Mouse (Mus musculus) heart, embryonic 16.5 days (tissue): ENCODE measurements around the gene Isx. TPM values are rescaled to one million over a fixed set of nuclear protein-coding genes. Genes with fewer than 3 reads are reported as not detected.

Experiments
- polyA plus RNA-seq: library from polyadenylated mRNA; unstranded; fragments of >200 nt; fragmentation: Nextera tagmentation; extraction: Ambion mirVana; gene quantifications from 2 replicates; pipeline ENCODE4 v1.2.1, GENCODE M21; 2015

The Isx gene
- polyA plus RNA-seq, 1 experiment from 2014 or later: 0.20 TPM

Other genes with a start within 250 kb of the Isx start
- gene Hmgxb4, start 120.2 kb downstream of the Isx start, polyA plus RNA-seq: 17.9 and 18.9 TPM in 2 replicates
- gene Tom1, start 160.5 kb downstream of the Isx start, polyA plus RNA-seq: 42.3 and 51.6 TPM in 2 replicates
- 16.8 and 17.6 TPM in 2 replicates for gene Hmox1, start 220.4 kb downstream of the Isx start, polyA plus RNA-seq
- 82.3 and 87.9 TPM in 2 replicates for gene Mcm5, start 236.4 kb downstream of the Isx start, polyA plus RNA-seq